Mouse (Mus musculus): ENCODE measurements around the gene Caprin2.

GRCm38 (mm10) chr6:148831728-148832121, 64.3 kb downstream of the Caprin2 start:
- TF ChIP-seq CTCF (conservative IDR thresholded peaks at IDR 0.05; ENCODE audit: low read length) (no peak), NANOG (IDR thresholded peaks at IDR 0.05; ENCODE audit: borderline replicate concordance, low read length) (no peak), POU5F1 (IDR thresholded peaks at IDR 0.05; ENCODE audit: borderline replicate concordance, low read length) (no peak)

Data from E14TG2a.4 (cell line).